Mouse (Mus musculus) kidney, adult 2 months (tissue): ENCODE results near the gene Klhdc2. TPM values are rescaled to one million over a fixed set of nuclear protein-coding genes. Genes with fewer than 3 reads are reported as not detected.

Experiments used
- DNase-seq: peaks from one replicate; pipeline ENCODE4 v3.0.0; 2021
- H3K27ac ChIP-seq: fragments of 200-500 bp; 2 replicates; pipeline ENCODE4 v1.5.1; 2012; ENCODE audit warnings: low read depth, low read length, control low read depth, inconsistent platforms; ENCODE audit not compliant: insufficient read depth
- H3K27me3 ChIP-seq: fragments of 200-500 bp; replicated peaks from 2 replicates; pipeline ENCODE4 v1.6.1; 2012; ENCODE audit warnings: mild to moderate bottlenecking, moderate library complexity, low read length, inconsistent platforms; ENCODE audit not compliant: control insufficient read depth, insufficient read depth
- H3K36me3 ChIP-seq: fragments of 200-500 bp; 2 replicates; pipeline ENCODE4 v1.6.1; 2012; ENCODE audit warnings: mild to moderate bottlenecking, moderate library complexity, low read length, inconsistent platforms; ENCODE audit not compliant: control insufficient read depth, insufficient read depth
- H3K4me1 ChIP-seq: fragments of 200-500 bp; 2 replicates; pipeline ENCODE4 v1.6.1; 2011; ENCODE audit warnings: low read length; ENCODE audit not compliant: control insufficient read depth, insufficient read depth
- H3K4me3 ChIP-seq: fragments of 200-500 bp; 2 replicates; pipeline ENCODE4 v1.5.1; 2011; ENCODE audit warnings: mild to moderate bottlenecking, low read depth, low read length, control low read depth; ENCODE audit not compliant: insufficient read depth
- CTCF ChIP-seq: fragments of 200-500 bp; conservative IDR thresholded peaks from 2 replicates; pipeline ENCODE4 v1.5.1; 2011; ENCODE audit warnings: low read depth, mild to moderate bottlenecking, control low read depth, low read length, moderate library complexity, mixed read lengths; ENCODE audit not compliant: insufficient read depth, insufficient read length
- POLR2A ChIP-seq: fragments of 200-500 bp; IDR thresholded peaks from one replicate; pipeline ENCODE4 v1.6.1; 2011; ENCODE audit warnings: low read depth, low read length, control low read depth
- WGBS: fragments of 180-500 bp; shearing (Covaris S2); methylation state at CpG from one replicate; pipeline ENCODE4 v1.1.7; 2018; 5-methylcytosine and 5-hydroxymethylcytosine counted together
- polyA plus RNA-seq: library from polyadenylated mRNA; depleted of rRNA; stranded (reverse); fragments of >200 nt; gene quantifications from 2 replicates; pipeline ENCODE4 v1.2.3, GENCODE M21; 2012; rRNA removed

Gene Klhdc2
- polyA plus RNA-seq: 41.0 and 42.8 TPM in 2 replicates

GRCm38 (mm10) chr12:69296511-69297410, at the start of gene Klhdc2:
Klhdc2 (plus strand) TSS chr12:69296681.
- H3K4me3 ChIP-seq: peak within 1 kb of the TSS; percentile 79
- no peaks in the 10 kb centered on the region for H3K27me3 ChIP-seq
- no peaks in the 10 kb centered on the region for H3K36me3 ChIP-seq
- H3K27ac ChIP-seq: peak within 1 kb of the TSS; percentile 53
- peak; percentile 54 for TF ChIP-seq POLR2A
- no peak for TF ChIP-seq CTCF
- H3K4me1 ChIP-seq: peaks cover 10% of the 10 kb centered on the region
- DNase-seq: peak; percentile 91
- under 1% methylated on average over 98 of the region's 98 CpGs for WGBS

GRCm38 (mm10) chr12:69249766-69250165, 46.7 kb upstream of the Klhdc2 start:
- Histone ChIP-seq H3K27me3 (no peaks in the 10 kb centered on the region), H3K27ac (no peak overlapping the region), H3K4me3 (no peak overlapping the region), H3K4me1 (no peaks in the 10 kb centered on the region), H3K36me3 (no peaks in the 10 kb centered on the region)
- DNase-seq: no peak
- 81% methylated on average over 4 of the region's 4 CpGs for WGBS
- no peak for TF ChIP-seq CTCF
- TF ChIP-seq POLR2A: no peak

GRCm38 (mm10) chr12:69250756-69251155, 45.7 kb upstream of the Klhdc2 start:
- Histone ChIP-seq H3K27ac (no peak overlapping the region), H3K4me1 (no peaks in the 10 kb centered on the region), H3K4me3 (no peak overlapping the region), H3K27me3 (no peaks in the 10 kb centered on the region), H3K36me3 (no peaks in the 10 kb centered on the region)
- no peak for DNase-seq
- no peak for TF ChIP-seq POLR2A
- no peak for TF ChIP-seq CTCF
- WGBS: 92% methylated on average over 8 of the region's 8 CpGs

GRCm38 (mm10) chr12:69253806-69254205, 42.7 kb upstream of the Klhdc2 start:
- Histone ChIP-seq H3K36me3 (no peaks in the 10 kb centered on the region), H3K4me3 (no peak overlapping the region), H3K4me1 (no peaks in the 10 kb centered on the region), H3K27ac (no peak overlapping the region), H3K27me3 (no peaks in the 10 kb centered on the region)
- TF ChIP-seq POLR2A: no peak
- TF ChIP-seq CTCF: no peak
- DNase-seq: no peak
- 92% methylated on average over 1 of the region's 1 CpGs for WGBS

GRCm38 (mm10) chr12:69257836-69258235, 38.6 kb upstream of the Klhdc2 start:
- Histone ChIP-seq H3K27me3 (no peaks in the 10 kb centered on the region), H3K36me3 (no peaks in the 10 kb centered on the region), H3K4me3 (no peak overlapping the region), H3K27ac (no peak overlapping the region), H3K4me1 (no peaks in the 10 kb centered on the region)
- TF ChIP-seq POLR2A (no peak), CTCF (no peak)
- WGBS: 85% methylated on average over 11 of the region's 11 CpGs
- no peak for DNase-seq

GRCm38 (mm10) chr12:69262251-69262650, 34.2 kb upstream of the Klhdc2 start:
- no peak for TF ChIP-seq CTCF
- TF ChIP-seq POLR2A: no peak
- no peak overlapping the region for H3K27ac ChIP-seq
- no peaks in the 10 kb centered on the region for H3K4me1 ChIP-seq
- no peak overlapping the region for H3K4me3 ChIP-seq
- DNase-seq: no peak
- no peaks in the 10 kb centered on the region for H3K36me3 ChIP-seq
- WGBS: 94% methylated on average over 5 of the region's 5 CpGs
- no peaks in the 10 kb centered on the region for H3K27me3 ChIP-seq

- Histone ChIP-seq H3K27ac (no peak overlapping the region), H3K4me3 (no peak overlapping the region), H3K4me1 (no peaks in the 10 kb centered on the region), H3K36me3 (no peaks in the 10 kb centered on the region), H3K27me3 (no peaks in the 10 kb centered on the region)
- DNase-seq: no peak
- TF ChIP-seq POLR2A: no peak
- no peak for TF ChIP-seq CTCF
- WGBS: 87% methylated on average over 3 of the region's 3 CpGs
Observed at GRCm38 (mm10) chr12:69265031-69265430, 31.4 kb upstream of the Klhdc2 start.
